Mouse (Mus musculus): ENCODE data around the gene 2900026A02Rik. TPM values are rescaled to one million over a fixed set of nuclear protein-coding genes. Genes with fewer than 3 reads are reported as not detected.
A peak's percentile ranks its signal among the peaks of the same experiment; 100 is the strongest.

Gene 2900026A02Rik
- total and polyA plus RNA-seq, 3 experiments = 0.05 TPM; not detected in 2

- no peak overlapping the region; the same call in 1 of the 2 replicates for H3K4me3 ChIP-seq (ENCODE audit: low read depth, low read length)
- H3K4me1 ChIP-seq (ENCODE audit: insufficient read depth, low read depth, low read length) = no peaks in the 10 kb centered on the region
- H3K9me3 ChIP-seq (replicated peaks) = peaks cover 96% of the 10 kb centered on the region
- no peaks in the 10 kb centered on the region for H3K36me3 ChIP-seq (replicated peaks)
- ATAC-seq (ENCODE audit: extremely low read depth, insufficient number of reproducible peaks, low FRiP score, poor library complexity, severe bottlenecking) = no peak
- TF ChIP-seq TAL1 (conservative IDR thresholded peaks at IDR 0.05; ENCODE audit: low read depth, low read length) (no peak), GATA1 (IDR thresholded peaks at IDR 0.05; ENCODE audit: borderline replicate concordance, low read length) (no peak), POLR2AphosphoS5 (IDR thresholded peaks at IDR 0.05; ENCODE audit: insufficient replicate concordance, low read depth, low read length) (no peak), GATA2 (IDR thresholded peaks at IDR 0.05; ENCODE audit: borderline replicate concordance, low read depth, low read length) (no peak)
- no peaks in the 10 kb centered on the region for H3K27me3 ChIP-seq (ENCODE audit: insufficient read depth, low read length)
- DNase-seq (ENCODE audit: low spot score) = no peak
Observed at GRCm38 (mm10) chr5:113137691-113138318, 83.2 kb downstream of the 2900026A02Rik start.

GRCm38 (mm10) chr5:113136951-113137487 is 84.0 kb downstream of the 2900026A02Rik start:
- no peak for TF ChIP-seq CTCF (IDR thresholded peaks at IDR 0.05; ENCODE audit: low read depth, low read length)
- TF ChIP-seq TAL1 (conservative IDR thresholded peaks at IDR 0.05; ENCODE audit: low read depth, low read length) = no peak
- no peak for TF ChIP-seq POLR2AphosphoS5 (IDR thresholded peaks at IDR 0.05; ENCODE audit: insufficient replicate concordance, low read depth, low read length)
- TF ChIP-seq GATA1 (IDR thresholded peaks at IDR 0.05; ENCODE audit: borderline replicate concordance, low read length) = no peak
- no peak for TF ChIP-seq GATA2 (IDR thresholded peaks at IDR 0.05; ENCODE audit: borderline replicate concordance, low read depth, low read length)
- Histone ChIP-seq H3K36me3 (replicated peaks) (no peaks in the 10 kb centered on the region), H3K9me3 (replicated peaks) (peaks cover 96% of the 10 kb centered on the region), H3K27me3 (ENCODE audit: insufficient read depth, low read length) (no peaks in the 10 kb centered on the region), H3K4me1 (ENCODE audit: insufficient read depth, low read depth, low read length) (no peaks in the 10 kb centered on the region), H3K4me3 (ENCODE audit: low read depth, low read length) (peak overlapping the region; percentile 20; the same call in 1 of the 2 replicates)
- ATAC-seq (ENCODE audit: extremely low read depth, insufficient number of reproducible peaks, low FRiP score, poor library complexity, severe bottlenecking) = no peak
- no peak for DNase-seq (ENCODE audit: low spot score)

GRCm38 (mm10) chr5:113135513-113135912 is 85.5 kb downstream of the 2900026A02Rik start:
- H3K27me3 ChIP-seq (ENCODE audit: insufficient read depth, low read length) = no peaks in the 10 kb centered on the region
- no peak for TF ChIP-seq CTCF (IDR thresholded peaks at IDR 0.05; ENCODE audit: low read depth, low read length)
- TF ChIP-seq GATA2 (IDR thresholded peaks at IDR 0.05; ENCODE audit: borderline replicate concordance, low read depth, low read length) = no peak
- no peak for TF ChIP-seq POLR2AphosphoS5 (IDR thresholded peaks at IDR 0.05; ENCODE audit: insufficient replicate concordance, low read depth, low read length)
- no peak for TF ChIP-seq TAL1 (conservative IDR thresholded peaks at IDR 0.05; ENCODE audit: low read depth, low read length)
- TF ChIP-seq GATA1 (IDR thresholded peaks at IDR 0.05; ENCODE audit: borderline replicate concordance, low read length) = no peak
- no peaks in the 10 kb centered on the region for H3K4me1 ChIP-seq (ENCODE audit: insufficient read depth, low read depth, low read length)
- DNase-seq (ENCODE audit: low spot score) (no peak), ATAC-seq (ENCODE audit: extremely low read depth, insufficient number of reproducible peaks, low FRiP score, poor library complexity, severe bottlenecking) (no peak)
- no peaks in the 10 kb centered on the region for H3K36me3 ChIP-seq (replicated peaks)
- H3K4me3 ChIP-seq (ENCODE audit: low read depth, low read length) = no peak overlapping the region
- H3K9me3 ChIP-seq (replicated peaks) = peaks cover 100% of the 10 kb centered on the region

- DNase-seq (ENCODE audit: low spot score) (no peak), ATAC-seq (ENCODE audit: extremely low read depth, insufficient number of reproducible peaks, low FRiP score, poor library complexity, severe bottlenecking) (no peak)
- H3K9me3 ChIP-seq (replicated peaks) = peaks cover 98% of the 10 kb centered on the region
- H3K4me3 ChIP-seq (ENCODE audit: low read depth, low read length) = no peak overlapping the region
- H3K36me3 ChIP-seq (replicated peaks) = no peaks in the 10 kb centered on the region
- no peaks in the 10 kb centered on the region for H3K27me3 ChIP-seq (ENCODE audit: insufficient read depth, low read length)
- TF ChIP-seq GATA2 (IDR thresholded peaks at IDR 0.05; ENCODE audit: borderline replicate concordance, low read depth, low read length) (no peak), TAL1 (conservative IDR thresholded peaks at IDR 0.05; ENCODE audit: low read depth, low read length) (no peak), CTCF (IDR thresholded peaks at IDR 0.05; ENCODE audit: low read depth, low read length) (no peak), POLR2AphosphoS5 (IDR thresholded peaks at IDR 0.05; ENCODE audit: insufficient replicate concordance, low read depth, low read length) (no peak), GATA1 (IDR thresholded peaks at IDR 0.05; ENCODE audit: borderline replicate concordance, low read length) (no peak)
- H3K4me1 ChIP-seq (ENCODE audit: insufficient read depth, low read depth, low read length) = no peaks in the 10 kb centered on the region
Observed at GRCm38 (mm10) chr5:113133722-113134710, 87.0 kb downstream of the 2900026A02Rik start.

GRCm38 (mm10) chr5:113133080-113133491 is 88.0 kb downstream of the 2900026A02Rik start:
- H3K4me3 ChIP-seq (ENCODE audit: low read depth, low read length) = no peak overlapping the region; the same call in 1 of the 2 replicates
- TF ChIP-seq GATA1 (IDR thresholded peaks at IDR 0.05; ENCODE audit: borderline replicate concordance, low read length) (no peak), TAL1 (conservative IDR thresholded peaks at IDR 0.05; ENCODE audit: low read depth, low read length) (no peak), POLR2AphosphoS5 (IDR thresholded peaks at IDR 0.05; ENCODE audit: insufficient replicate concordance, low read depth, low read length) (no peak), CTCF (IDR thresholded peaks at IDR 0.05; ENCODE audit: low read depth, low read length) (no peak), GATA2 (IDR thresholded peaks at IDR 0.05; ENCODE audit: borderline replicate concordance, low read depth, low read length) (no peak)

More at GRCm38 (mm10) chr5:113133080-113133491, 88.0 kb downstream of the 2900026A02Rik start:
- Histone ChIP-seq H3K9me3 (replicated peaks) (peaks cover 97% of the 10 kb centered on the region), H3K27me3 (ENCODE audit: insufficient read depth, low read length) (no peaks in the 10 kb centered on the region), H3K36me3 (replicated peaks) (no peaks in the 10 kb centered on the region), H3K4me1 (ENCODE audit: insufficient read depth, low read depth, low read length) (no peaks in the 10 kb centered on the region)
- no peak for ATAC-seq (ENCODE audit: extremely low read depth, insufficient number of reproducible peaks, low FRiP score, poor library complexity, severe bottlenecking)
- no peak for DNase-seq (ENCODE audit: low spot score)
